Mouse (Mus musculus) embryonic facial prominence, embryonic 10.5 days (tissue): ENCODE data around the gene Zfhx3. TPM values are rescaled to one million over a fixed set of nuclear protein-coding genes. Genes with fewer than 3 reads are reported as not detected.
A peak's percentile ranks its signal among the peaks of the same experiment; 100 is the strongest.

Source experiments
- DNase-seq: peaks from one replicate; pipeline ENCODE4 v3.0.0-alpha.2; 2017; ENCODE audit warnings: low spot score
- H3K27ac ChIP-seq: fragments of 300-500 bp; sonication (generic); replicated peaks from 2 replicates; pipeline ENCODE4 v1.5.1; 2016; ENCODE audit warnings: mild to moderate bottlenecking
- H3K27me3 ChIP-seq: fragments of 300-500 bp; sonication (generic); replicated peaks from 2 replicates; pipeline ENCODE4 v1.6.1; 2016; ENCODE audit warnings: low read depth, mild to moderate bottlenecking; ENCODE audit not compliant: poor library complexity, severe bottlenecking
- H3K36me3 ChIP-seq: fragments of 300-500 bp; sonication (generic); replicated peaks from 2 replicates; pipeline ENCODE4 v1.6.1; 2016; ENCODE audit warnings: mild to moderate bottlenecking, moderate library complexity
- H3K4me1 ChIP-seq: fragments of 300-500 bp; sonication (generic); 2 replicates; pipeline ENCODE4 v1.6.1; 2016
- H3K4me3 ChIP-seq: fragments of 300-500 bp; sonication (generic); 2 replicates; pipeline ENCODE4 v1.5.1; 2016; ENCODE audit warnings: mild to moderate bottlenecking, moderate library complexity
- H3K9me3 ChIP-seq: fragments of 300-500 bp; sonication (generic); 2 replicates; pipeline ENCODE4 v1.6.1; 2016; ENCODE audit warnings: mild to moderate bottlenecking
- WGBS: fragments of 180-500 bp; shearing (Covaris S2); methylation state at CpG from one replicate; pipeline ENCODE4 v1.1.7; 2016; 5-methylcytosine and 5-hydroxymethylcytosine counted together
- polyA plus RNA-seq: library from polyadenylated mRNA; unstranded; fragments of >200 nt; fragmentation: Nextera tagmentation; extraction: Ambion mirVana; gene quantifications from 2 replicates; pipeline ENCODE4 v1.2.1, GENCODE M21; 2016

Gene Zfhx3
- polyA plus RNA-seq, 1 experiment from 2014 or later = 18.8 TPM

DNA sequence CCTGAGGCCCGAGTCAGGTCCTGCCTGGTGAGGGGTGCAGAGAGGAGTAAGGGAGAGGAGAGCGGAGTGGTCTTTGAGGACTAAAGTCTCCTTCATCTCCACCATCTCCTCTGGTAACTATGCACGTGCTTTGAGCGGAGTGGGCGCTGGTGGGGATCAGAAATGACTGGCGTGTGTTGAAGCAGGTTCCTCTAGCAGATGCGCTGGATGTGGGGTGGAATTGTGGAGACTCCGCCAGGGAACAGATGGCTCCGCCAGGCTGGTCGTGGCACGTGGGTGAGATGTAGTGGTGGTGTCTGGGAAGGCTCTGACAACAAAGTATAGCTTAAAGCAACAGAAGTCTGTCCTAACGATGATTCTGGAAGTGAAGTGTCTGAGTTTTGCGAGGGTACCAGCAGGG, 798.0 kb downstream of the Zfhx3 start:
- 91% methylated on average over 13 of the region's 13 CpGs for WGBS
- peaks cover 7% of the 10 kb centered on the region for H3K36me3 ChIP-seq
- H3K4me1 ChIP-seq = peaks cover 31% of the 10 kb centered on the region
- no peak overlapping the region for H3K4me3 ChIP-seq
- H3K27me3 ChIP-seq = no peaks in the 10 kb centered on the region
- no peaks in the 10 kb centered on the region for H3K9me3 ChIP-seq
- no peak for DNase-seq
- H3K27ac ChIP-seq = no peak overlapping the region

DNA sequence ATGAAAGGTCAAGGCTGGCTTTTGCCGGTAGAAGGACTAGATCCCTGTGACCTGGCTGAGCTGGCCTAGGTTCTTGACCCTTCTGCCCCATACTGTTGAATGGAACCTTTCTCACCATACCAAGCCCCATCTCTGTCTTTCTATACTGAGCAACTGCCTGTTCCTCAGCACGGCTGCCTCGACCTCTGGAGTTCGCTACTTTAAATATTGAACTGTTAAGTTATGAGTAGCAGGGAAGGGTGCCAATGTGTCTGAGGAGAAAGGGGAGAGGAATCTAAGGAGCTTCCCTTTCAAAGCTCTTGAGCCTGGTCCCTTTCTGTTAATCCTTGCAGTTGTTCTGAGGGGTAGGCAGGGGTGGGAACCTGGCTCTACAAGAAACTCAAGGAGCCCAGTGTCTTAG, 799.2 kb downstream of the Zfhx3 start:
- H3K4me3 ChIP-seq = no peak overlapping the region
- peaks cover 7% of the 10 kb centered on the region for H3K36me3 ChIP-seq
- DNase-seq = no peak
- no peak overlapping the region for H3K27ac ChIP-seq
- H3K4me1 ChIP-seq = peaks cover 29% of the 10 kb centered on the region
- no peaks in the 10 kb centered on the region for H3K27me3 ChIP-seq
- WGBS = 91% methylated on average over 4 of the region's 4 CpGs
- H3K9me3 ChIP-seq = no peaks in the 10 kb centered on the region

DNA sequence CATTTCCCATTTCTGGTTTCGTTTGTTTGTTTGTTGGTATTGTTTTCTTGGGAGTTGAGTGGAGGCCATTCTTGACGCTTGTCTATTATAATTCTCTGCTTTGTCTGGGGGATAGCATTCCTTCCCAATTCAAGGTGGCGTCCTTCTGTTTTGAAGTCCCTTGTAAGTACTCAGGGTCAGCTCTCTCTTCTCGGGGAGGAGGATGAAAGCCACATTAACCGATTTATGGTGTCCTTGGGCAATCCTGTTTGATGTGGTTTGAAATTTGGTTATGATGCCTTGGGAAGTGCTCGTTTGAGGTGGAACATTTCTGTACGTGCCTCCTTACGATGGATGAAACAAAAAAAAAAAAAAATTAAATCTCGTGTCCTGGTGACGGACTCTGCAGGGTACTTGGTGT, 800.0 kb downstream of the Zfhx3 start:
- no peaks in the 10 kb centered on the region for H3K9me3 ChIP-seq
- no peak overlapping the region for H3K27ac ChIP-seq
- H3K27me3 ChIP-seq = no peaks in the 10 kb centered on the region
- H3K36me3 ChIP-seq = peaks cover 7% of the 10 kb centered on the region
- peaks cover 23% of the 10 kb centered on the region for H3K4me1 ChIP-seq
- WGBS = 85% methylated on average over 10 of the region's 10 CpGs
- no peak overlapping the region for H3K4me3 ChIP-seq
- no peak for DNase-seq

DNA sequence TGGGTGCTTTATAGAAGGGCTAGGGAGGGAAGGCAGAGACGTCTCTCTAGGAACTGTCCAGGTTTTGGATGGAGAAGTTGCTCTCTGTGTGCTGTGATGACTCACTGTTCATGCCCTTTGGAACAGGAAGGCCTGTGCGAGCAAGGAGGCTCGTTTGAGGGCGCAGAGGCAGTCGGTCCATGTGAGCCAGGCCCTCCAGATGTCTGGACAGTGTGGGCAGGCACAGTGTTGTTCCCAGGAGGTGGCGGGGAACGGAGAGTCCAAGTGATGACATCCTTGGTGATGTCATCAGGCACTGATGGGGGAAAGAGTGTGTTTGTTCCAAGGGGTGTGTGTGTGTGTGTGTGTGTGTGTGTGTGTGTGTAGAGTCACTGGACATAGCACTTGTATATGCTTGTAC, 800.8 kb downstream of the Zfhx3 start:
- no peak for DNase-seq
- H3K4me1 ChIP-seq = peaks cover 25% of the 10 kb centered on the region
- H3K9me3 ChIP-seq = no peaks in the 10 kb centered on the region
- peaks cover 7% of the 10 kb centered on the region for H3K36me3 ChIP-seq
- WGBS = 80% methylated on average over 7 of the region's 7 CpGs
- no peak overlapping the region for H3K4me3 ChIP-seq
- no peak overlapping the region for H3K27ac ChIP-seq
- no peaks in the 10 kb centered on the region for H3K27me3 ChIP-seq

DNA sequence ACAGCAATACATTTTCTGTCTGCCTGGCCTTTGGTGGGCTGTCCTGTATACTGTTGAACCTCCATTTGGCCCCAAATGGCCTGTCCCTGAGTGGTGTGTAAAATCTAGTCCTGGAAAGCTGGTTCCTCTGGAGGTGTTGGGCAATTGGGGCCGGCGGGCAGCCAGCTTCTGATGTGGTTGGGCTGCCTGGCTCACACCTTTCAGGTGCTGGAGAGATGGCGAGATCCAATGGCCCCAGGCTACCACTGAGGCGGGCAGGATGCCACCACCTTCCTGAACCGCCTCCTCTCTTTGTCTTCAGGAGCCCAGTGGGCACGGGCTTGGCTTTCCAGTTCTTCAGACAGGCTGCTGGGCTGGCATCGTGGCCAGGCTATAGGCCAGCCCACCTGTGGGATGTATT, 803.1 kb downstream of the Zfhx3 start:
- Histone ChIP-seq H3K36me3 (peaks cover 7% of the 10 kb centered on the region), H3K4me3 (no peak overlapping the region), H3K27ac (no peak overlapping the region), H3K27me3 (no peaks in the 10 kb centered on the region), H3K9me3 (no peaks in the 10 kb centered on the region), H3K4me1 (peaks cover 47% of the 10 kb centered on the region)
- 88% methylated on average over 7 of the region's 7 CpGs for WGBS
- no peak for DNase-seq

DNA sequence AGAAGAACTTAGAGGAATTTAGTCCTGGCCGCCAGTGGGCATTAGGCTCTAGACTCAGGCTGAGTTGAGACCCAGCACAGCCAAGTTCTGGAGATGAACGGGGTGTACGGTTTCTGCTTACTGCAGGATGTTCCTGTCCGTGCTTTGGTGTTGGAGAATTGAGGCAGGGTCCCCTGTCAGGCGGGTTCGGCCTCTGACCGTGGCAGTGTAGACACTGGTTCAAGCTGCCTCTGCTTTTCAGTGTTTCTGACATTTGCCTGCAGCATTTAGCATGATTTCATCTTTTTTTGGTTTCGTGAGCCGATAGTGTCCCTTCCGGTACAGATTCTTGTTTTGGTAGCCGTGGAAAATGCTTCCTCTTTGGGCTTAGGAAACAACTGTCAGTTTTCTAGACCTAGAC, 805.7 kb downstream of the Zfhx3 start:
- H3K9me3 ChIP-seq = no peaks in the 10 kb centered on the region
- no peaks in the 10 kb centered on the region; the same call in 1 of the 2 replicates for H3K36me3 ChIP-seq
- H3K4me3 ChIP-seq = no peak overlapping the region
- no peak for DNase-seq
- peaks cover 49% of the 10 kb centered on the region for H3K4me1 ChIP-seq
- 49% methylated on average over 11 of the region's 11 CpGs for WGBS
- H3K27me3 ChIP-seq = no peaks in the 10 kb centered on the region
- no peak overlapping the region for H3K27ac ChIP-seq

DNA sequence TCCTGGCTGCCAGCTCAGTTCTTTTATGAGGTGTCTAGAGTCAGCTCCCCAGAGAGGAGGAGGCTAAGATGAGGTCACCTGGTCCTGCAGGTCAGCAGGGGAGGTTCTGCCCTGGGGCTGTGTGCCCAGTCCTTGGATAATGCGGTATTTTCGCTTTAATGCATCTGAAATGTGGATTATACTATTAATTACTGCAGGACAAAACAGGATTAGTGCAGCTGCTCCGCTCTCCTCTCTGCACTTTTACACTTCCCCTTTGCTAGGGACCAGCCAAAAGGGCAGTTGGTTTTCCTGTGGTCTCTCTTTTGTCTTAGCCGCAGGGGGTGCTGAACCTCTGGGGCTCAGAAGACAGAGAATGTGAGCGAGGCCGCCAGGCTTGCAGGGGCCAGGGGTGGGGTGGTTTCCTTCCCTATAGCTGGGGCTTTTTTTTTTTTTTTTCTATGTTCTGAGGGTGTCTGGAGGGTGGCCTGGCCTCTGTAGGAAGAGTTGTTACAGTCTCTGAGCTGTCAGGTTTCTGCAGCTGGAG, 806.5 kb downstream of the Zfhx3 start:
- peaks cover 45% of the 10 kb centered on the region for H3K4me1 ChIP-seq
- no peak overlapping the region for H3K4me3 ChIP-seq
- H3K27ac ChIP-seq = peak overlapping the region; percentile 1; the same call in 1 of the 2 replicates
- H3K36me3 ChIP-seq = no peaks in the 10 kb centered on the region; the same call in 1 of the 2 replicates
- DNase-seq = no peak
- WGBS = 1% methylated on average over 6 of the region's 6 CpGs
- no peaks in the 10 kb centered on the region for H3K27me3 ChIP-seq
- no peaks in the 10 kb centered on the region for H3K9me3 ChIP-seq

DNA sequence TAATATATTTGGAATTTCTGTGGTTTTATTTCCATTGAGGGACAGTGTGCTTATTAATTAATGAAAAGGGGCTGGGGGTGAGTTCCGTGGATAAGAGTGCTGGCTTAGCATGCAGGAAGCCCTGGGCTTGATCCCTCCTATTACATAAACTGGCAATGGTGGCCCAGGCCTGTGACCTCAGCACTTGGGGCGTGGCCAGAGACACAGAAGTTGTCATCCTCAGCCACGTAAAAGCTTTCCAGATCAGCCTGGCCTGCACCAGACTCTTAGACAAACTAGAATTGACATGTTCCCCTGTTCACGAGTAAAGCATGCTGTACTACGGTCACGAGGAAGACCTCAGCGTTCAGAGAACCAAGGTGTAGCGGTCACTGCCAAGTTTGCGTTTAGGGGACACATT, 808.4 kb downstream of the Zfhx3 start:
- Histone ChIP-seq H3K27ac (no peak overlapping the region), H3K27me3 (no peaks in the 10 kb centered on the region), H3K4me3 (no peak overlapping the region), H3K9me3 (no peaks in the 10 kb centered on the region), H3K4me1 (peaks cover 53% of the 10 kb centered on the region), H3K36me3 (no peaks in the 10 kb centered on the region; the same call in 1 of the 2 replicates)
- 89% methylated on average over 9 of the region's 9 CpGs for WGBS
- DNase-seq = no peak

DNA sequence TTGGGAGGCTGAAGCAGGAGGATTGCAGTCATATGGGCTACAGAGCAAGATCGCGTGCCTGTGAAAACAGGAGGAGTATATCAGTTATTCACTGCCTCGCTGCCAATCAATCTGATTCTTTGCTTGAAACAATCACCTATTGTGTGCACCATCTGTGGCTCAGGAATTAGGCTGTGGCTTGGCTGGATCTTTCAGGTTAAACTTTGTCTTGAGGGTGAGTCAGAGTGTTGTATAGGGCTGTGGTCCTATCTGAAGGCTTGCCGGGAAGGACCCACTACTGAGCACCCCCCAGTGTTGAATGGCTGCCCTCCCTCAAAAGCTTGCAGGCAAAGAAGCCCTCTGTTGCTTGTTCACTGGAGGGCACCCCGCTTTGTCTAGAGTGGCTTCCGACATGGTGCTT, 812.1 kb downstream of the Zfhx3 start:
- Histone ChIP-seq H3K27ac (peak overlapping the region; percentile 57), H3K4me3 (no peak overlapping the region), H3K27me3 (no peaks in the 10 kb centered on the region), H3K4me1 (peaks cover 54% of the 10 kb centered on the region), H3K9me3 (no peaks in the 10 kb centered on the region), H3K36me3 (no peaks in the 10 kb centered on the region; the same call in 1 of the 2 replicates)
- 71% methylated on average over 6 of the region's 6 CpGs for WGBS
- DNase-seq = no peak

DNA sequence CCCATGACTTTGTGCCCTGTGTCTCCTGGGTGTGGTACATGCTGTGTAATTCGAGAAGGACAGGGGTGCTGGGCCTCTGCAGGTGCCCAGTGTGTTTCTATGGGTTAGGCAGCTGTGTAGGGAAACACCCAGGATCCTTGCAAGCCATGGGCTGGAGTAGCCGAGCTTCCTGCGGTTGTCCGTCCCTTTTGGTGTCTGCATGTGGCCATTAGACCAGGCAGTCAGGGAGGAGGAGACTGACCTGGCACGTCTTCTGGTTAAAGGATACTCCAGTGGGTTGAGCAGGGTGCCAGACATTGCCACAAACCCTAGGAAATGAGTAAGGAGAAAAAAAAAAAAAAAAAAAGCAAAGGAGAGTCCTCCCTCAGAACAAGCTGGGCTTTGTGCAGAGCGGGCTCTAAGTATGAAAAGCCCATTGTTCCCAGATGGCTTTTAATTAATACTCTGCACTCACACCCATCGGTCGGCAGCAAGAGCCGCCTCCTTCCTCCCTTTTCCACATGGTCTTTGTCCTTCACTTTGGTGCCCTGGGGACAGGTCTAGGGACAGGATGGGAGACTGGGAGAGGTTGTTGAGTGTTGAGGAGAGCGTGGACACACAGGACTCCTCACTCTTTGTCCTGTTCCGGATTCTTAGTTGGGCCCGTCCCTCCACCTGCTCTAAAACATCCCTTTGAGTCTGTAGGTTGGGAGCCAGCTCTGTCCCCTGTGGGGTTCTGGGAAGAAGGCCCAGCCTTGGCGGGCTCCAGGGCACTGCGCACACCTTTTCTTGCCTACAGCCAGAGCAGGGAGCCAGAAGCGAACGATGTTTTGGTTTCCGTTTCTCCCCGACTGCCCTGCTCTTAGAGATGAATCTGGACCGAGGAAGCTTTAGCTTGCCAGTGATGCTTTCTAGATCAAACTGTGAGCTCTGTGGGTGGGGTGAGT, 813.2 kb downstream of the Zfhx3 start:
- H3K4me3 ChIP-seq = no peak overlapping the region
- DNase-seq = no peak
- 41% methylated on average over 19 of the region's 19 CpGs for WGBS
- H3K4me1 ChIP-seq = peaks cover 55% of the 10 kb centered on the region
- no peaks in the 10 kb centered on the region for H3K9me3 ChIP-seq
- H3K36me3 ChIP-seq = no peaks in the 10 kb centered on the region; the same call in 1 of the 2 replicates
- peak overlapping the region; percentile 80 for H3K27ac ChIP-seq
- no peaks in the 10 kb centered on the region for H3K27me3 ChIP-seq

DNA sequence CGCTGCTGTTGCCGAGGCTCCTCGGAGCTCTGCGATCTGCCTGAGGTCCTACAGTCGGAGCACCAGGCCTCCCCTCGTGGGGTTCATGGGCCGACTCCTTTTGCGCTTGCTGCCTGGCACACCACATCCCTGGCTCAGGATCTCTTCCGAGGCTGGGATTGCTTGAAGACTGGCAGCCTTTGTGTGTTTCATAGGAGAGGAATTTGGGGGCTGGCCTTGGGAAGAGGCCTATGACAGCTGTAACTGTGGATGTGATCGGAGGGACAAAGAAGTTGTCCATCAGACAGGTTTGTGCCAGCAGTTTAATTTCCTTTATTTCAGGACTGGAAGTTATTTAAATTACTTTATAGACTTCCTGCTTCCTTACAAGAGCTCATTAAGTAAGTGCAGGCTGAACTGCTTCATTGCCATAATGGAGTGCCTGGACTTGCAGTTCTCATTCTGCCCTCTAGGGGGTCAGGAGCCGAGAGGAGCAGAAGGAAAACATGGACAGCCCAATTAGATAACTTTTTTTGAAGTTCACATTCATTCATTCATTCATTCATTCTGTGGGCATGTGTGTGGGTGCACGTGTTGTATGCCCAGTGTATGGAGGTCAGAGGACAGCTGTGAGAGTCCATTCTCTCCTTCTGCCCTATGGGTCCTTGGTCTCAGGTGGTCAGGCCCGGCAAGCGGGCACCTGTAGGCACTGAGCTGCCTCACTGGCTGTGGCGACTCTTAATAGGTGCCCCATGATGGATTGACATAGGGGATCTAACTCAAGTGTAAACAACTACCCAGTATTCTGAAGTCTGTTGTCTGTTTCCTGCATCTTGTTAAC, 817.3 kb downstream of the Zfhx3 start:
- Histone ChIP-seq H3K4me1 (peaks cover 85% of the 10 kb centered on the region), H3K4me3 (peak overlapping the region; percentile 21; the same call in 1 of the 2 replicates), H3K27me3 (no peaks in the 10 kb centered on the region), H3K27ac (peak overlapping the region; percentile 78), H3K9me3 (no peaks in the 10 kb centered on the region), H3K36me3 (no peaks in the 10 kb centered on the region)
- peak; percentile 75 for DNase-seq
- 59% methylated on average over 15 of the region's 15 CpGs for WGBS

DNA sequence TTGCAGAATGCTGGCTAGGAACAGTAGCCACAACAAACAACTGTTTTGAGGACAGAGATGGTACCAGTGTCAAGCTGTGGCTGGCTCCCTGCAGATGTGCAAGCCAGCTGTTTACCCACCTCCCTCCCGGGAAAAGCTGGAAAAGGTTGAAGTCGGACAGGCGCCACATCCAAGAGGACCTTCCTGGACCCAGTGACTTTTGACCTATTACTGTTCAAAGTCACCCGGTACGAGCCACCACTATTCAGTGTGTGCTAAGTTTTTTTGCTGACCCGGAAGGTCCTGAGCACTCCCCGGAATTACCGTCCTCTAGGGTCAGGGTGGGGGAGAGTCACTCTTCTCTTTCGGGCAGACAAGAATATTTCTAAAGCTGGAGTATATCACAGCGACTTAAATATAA, 818.3 kb downstream of the Zfhx3 start:
- no peak overlapping the region for H3K4me3 ChIP-seq
- 52% methylated on average over 10 of the region's 10 CpGs for WGBS

More for the DNA sequence above, 818.3 kb downstream of the Zfhx3 start:
- DNase-seq = no peak
- Histone ChIP-seq H3K36me3 (no peaks in the 10 kb centered on the region), H3K27me3 (no peaks in the 10 kb centered on the region), H3K9me3 (no peaks in the 10 kb centered on the region), H3K27ac (no peak overlapping the region), H3K4me1 (peaks cover 85% of the 10 kb centered on the region)
